Mouse (Mus musculus) skeletal muscle tissue, adult 2 months (tissue): ENCODE results near the gene Evpl.

ENCODE experiments used
- DNase-seq: peaks from one replicate; pipeline ENCODE4 v3.0.0-alpha.2; 2012; ENCODE audit warnings: low read depth, low spot score

The Evpl gene

DNA sequence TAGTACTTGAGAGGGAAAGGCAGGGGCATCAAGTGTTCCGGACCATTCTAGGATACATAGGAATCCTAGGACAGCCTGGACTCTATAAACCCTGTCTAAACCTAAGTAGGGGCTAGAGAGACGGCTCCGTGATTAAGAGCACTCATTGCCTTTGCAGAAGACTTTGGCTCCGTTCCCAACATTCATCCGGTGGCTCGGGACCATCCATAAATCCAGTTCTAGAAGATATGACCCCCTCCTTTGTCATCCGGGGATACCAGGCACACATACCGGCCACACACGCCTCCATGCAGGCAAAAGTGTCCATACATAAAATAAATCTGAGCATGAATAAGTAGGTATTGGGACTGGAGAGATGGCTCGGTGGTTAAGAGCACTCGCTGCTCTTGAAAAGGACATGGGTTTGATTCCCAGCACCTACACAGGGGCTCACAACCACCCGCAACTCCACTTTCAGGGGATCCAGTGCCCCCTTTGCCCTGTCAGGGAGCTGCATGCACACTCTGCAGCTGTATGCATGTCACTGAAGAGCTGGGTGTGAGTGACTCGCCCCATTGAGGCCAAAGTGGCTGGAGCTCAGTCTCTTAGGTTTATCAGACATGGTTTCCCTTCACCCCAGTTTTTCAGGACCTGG, 23.9 kb downstream of the Evpl start:
- no peak for DNase-seq

DNA sequence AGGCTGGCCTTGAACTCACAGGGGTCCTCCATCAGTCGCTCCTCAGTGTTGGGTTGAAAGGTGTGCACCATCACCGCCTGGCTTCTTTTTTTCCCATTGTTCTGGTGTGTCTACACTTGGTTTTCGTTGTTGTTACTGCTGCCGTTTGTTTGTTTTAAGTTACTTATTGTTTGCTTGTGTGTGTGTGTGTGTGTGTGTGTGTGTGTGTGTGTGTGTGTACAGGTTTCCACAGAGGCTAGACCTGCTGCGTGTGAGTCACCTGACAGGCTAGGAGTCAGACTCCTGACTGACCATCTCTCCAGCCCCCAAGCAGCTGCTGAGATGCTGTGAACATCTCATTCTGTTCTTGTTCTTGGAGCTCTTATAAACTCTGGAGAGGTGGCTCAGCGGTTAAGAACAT, 25.0 kb downstream of the Evpl start:
- no peak for DNase-seq

DNA sequence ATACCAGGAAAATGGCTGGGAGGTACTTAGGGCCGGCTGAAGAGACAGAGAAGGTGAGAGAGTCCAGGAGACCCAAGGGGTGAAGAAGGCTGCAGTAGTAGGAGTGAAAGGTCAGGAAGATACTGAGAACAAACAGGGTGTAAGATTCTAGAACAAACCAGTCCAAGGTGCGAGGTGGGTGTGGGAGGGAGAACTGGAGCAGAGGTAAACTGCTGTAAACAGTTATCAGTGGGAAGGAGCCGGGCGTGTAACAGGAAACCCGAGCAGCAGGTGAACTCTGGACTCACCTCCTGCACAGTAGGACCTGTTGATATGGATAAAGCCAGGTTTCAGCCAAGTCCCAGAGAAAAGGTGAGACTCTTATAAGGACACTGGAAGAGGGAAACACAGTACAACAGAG, 27.2 kb downstream of the Evpl start:
- DNase-seq, result no peak

DNA sequence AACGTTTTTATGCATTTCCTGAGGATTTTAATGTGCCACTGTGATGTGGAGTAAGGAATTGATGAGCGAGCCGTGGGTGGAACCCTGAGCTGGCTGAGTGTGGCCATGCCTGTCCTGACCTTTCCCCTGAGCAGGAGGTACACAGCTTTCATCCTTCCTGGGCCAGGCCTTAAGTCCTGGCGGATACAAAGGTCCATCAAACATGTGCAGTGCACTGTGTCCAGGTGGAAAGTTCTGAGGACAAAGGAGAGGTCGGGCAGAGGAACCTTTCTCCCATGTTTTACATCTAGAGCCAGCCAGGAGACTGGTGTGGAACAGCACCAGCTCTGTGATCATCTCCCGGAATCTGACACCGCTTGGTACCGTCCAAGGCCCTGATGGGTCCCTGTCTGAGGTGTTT, 28.6 kb downstream of the Evpl start:
- DNase-seq, result no peak

DNA sequence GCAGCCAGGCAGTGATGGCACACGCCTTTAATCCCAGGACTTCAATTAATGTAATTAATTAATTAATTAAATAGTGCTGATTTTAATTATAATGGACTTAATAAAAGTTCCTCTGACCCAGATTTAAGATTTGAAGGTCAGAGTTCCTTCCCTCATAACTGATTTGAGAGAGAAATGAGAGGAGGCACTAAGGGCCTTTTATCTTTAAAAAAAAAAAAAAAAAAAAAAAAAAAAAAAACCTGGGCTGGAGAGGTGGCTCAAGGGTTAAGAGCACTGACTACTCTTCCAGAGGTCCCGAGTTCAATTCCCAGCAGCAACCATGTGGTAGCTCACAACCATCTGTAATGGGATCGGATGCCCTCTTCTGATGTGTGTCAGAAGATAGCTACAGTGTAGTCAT, 29.2 kb downstream of the Evpl start:
- no peak for DNase-seq

DNA sequence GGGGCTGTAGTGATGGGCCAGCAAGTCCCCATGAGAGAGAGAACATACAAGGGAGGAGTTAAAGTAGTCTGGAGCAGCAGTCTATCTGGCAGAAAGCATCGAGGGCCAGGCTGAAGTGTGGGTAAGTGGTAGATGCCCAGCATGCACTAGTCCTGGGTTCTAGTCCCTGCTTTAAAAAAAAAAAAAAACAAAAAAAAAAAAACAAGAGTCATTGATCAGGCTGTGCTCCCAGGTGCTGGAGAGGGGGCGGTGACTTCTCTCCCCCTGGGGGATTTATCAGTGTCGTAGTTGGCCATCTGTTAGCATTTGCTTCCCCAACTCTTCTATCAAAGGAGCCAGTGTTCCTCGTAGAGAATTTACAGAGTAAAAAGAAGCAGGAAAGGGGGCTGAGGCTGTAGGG, 31.2 kb downstream of the Evpl start:
- DNase-seq, result no peak

DNA sequence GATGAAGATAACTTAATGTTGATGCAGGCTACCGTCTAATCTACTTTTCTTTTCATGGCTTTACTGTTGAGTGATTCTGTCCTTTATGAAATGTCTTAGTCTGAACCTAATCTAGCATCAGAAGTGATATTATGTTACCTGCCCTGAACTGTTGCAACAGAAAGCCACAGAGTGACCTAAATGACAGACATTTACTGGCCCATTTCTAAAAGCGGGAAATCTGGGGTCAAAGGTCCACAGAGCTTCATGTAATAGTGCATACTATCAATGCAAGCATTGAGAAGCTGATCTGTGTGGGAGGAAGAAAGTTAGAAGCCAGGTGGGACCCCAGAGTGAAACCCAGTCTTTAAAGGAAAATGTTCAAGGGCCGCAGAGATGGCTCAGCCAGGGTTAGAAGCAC, 34.7 kb downstream of the Evpl start:
- DNase-seq, result no peak

DNA sequence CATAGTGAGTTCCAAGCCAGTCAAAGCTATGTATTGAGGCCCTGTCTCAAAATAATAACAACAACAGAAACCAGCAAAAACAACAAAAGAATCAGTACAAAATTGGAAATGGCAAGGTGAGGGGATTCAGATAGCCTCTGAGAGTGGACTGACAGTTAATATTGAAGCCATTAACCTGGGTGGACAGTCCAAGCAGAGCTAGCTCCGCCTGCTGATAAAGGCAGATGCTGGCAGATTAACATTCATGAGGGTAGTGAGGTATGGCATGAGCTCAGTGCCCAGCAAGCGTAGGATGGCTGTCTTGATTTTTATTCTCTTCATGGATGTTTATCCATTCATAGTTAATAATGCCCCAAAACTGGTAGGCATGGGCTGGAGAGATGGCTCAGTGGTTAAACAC, 36.7 kb downstream of the Evpl start:
- no peak for DNase-seq

DNA sequence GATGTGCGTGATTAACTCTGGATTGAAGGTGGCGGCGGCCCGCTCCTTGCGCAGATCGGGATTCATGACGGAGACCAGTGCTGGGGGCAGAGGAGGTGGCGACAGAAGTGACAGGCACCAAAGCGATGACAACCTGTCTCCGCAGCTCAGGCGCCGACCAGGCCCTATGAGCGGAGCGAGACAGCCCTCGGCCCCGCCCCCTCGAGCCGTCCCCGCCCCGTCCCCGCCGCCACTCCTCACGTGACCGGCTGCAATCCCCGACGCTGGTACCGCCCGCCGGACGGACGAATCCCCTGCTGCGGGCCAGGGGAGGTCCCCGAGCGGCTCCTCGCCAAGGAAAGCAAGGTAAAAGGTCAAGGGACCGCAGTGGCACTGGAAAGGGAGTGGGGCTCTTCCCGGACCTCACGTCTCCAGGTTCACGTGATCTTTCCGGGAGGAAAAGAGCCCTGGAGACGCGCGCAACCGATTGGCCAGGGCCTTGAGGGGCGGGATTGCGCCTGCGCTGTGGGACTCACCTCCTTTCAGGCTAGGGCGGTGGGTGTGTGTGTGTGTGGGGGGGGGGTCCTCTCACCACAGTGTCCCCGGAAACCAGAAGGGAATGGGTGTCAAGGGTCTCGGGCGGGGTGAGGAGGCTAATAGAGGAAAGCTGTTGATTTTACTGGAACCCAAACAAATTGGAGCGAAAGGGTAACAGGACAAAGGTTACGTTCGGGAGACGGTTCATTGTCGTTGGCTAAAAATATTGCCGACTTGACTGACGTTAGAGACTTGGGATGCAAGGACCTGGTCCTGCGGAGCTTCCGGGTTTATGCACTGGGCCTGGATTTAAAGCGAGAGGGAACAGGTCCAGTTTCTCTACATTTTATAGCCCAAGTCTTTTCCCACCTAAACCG, 39.0 kb downstream of the Evpl start, which contains the start of the genes Ten1 and Acox1:
Gene Ten1 (plus strand): TSS at position 217 of the 893 bp plus-strand sequence.
Gene Acox1 (minus strand): TSS at position 407 of the 893 bp plus-strand sequence.
- DNase-seq, result peak; percentile 97

DNA sequence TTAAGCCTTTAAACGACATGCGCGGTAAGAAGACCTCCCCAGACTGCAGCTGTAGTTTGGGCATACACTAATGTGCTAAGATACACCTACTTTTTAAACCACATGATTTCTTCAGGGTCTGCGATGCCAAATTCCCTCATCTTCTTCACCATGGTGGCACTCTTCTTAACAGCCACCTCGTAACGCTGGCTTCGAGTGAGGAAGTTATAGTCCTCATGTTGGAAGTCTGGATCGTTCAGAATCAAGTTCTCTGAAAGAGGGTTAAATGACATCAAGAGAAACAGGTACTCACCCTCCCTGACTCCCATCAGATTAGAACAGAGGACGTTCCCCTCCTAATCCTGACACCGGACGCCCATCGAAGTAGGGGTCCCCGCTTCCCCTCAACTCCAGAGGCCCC, 39.7 kb downstream of the Evpl start:
- DNase-seq, result no peak

DNA sequence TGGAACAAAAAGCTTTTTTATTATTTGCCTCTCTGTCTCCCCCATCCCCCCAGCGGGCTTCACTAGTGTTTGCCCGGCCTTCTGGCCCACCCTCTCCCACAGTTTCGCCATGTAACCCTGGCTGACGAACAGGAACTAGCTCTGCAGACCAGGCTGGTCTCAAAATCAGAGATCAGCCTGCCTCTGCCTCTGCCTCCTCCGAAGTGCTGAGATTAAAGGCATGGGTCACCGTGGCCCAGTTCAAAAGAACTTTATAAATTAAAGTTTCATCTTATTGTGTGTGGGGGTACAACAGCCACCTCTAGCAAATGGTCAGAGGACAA, 40.3 kb downstream of the Evpl start:
- DNase-seq, result no peak

DNA sequence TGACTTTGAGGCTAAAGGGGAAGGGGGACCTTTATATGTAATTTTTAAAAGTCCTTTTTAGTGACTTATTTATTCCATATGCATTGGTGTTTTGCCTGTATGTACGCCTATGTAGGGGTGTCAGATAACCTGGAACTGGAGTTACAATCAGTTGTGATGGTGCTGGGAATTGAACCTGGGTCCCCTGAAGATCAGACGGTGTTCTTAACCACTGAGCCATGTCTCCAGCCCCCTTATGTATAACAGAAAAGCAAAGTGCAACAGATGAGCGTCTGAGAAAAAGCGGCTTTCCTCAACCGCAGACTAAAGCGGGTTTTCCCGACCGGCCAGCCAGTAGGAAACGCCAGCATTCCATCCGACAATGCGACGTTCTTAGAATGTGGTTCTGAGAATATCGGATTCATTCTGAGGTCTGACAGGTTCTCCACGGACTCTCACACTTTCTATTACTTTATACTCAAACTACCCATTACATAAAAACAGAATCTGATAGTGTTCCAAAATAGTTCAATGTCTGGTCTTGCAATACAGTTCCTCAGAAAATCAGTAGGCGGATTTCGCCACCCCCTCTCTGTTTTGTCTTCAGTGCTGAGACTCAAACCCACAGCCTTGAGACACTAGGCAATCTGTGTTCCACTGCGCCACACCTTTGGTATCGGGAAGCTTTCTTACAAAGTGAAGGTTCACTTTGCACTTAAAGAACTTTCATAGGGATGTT, 40.9 kb downstream of the Evpl start:
- no peak for DNase-seq

DNA sequence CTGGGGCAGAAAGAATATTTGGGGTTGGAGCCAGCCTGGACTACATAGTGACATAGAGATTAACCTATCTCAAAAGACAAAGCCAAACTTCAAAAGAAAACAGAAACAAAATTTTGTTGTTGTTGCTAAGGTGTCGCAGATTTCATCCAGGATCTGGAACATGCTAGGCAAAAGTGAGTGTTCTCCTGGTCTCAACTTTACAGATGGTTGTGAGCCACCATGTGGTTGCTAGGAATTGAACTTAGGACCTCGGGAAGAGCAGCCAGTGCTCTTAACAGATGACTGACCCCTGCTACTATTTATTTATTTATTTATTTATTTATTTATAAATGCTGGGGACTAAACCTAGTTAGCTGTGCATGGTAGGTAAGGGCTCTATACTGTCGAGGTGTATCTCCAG, 41.5 kb downstream of the Evpl start:
- DNase-seq, result no peak

DNA sequence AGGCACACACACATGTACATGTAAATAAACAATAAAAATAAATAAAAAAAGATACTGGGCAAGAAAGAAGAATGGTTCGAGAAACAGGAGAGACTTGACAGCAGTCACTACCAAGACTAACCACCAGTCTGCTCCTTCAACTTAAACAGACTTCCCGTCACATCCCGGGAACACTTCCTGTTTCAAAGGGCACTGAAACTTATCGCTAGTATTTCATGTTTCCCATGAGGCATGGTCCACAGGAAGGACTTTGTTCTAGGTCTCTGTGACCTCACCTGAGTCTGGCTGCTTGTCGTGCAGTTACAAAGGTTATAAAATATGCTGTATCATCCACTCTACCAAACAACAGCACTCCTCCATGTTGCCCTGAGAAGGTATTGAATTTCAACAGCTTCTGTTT, 42.6 kb downstream of the Evpl start:
- DNase-seq, result no peak

DNA sequence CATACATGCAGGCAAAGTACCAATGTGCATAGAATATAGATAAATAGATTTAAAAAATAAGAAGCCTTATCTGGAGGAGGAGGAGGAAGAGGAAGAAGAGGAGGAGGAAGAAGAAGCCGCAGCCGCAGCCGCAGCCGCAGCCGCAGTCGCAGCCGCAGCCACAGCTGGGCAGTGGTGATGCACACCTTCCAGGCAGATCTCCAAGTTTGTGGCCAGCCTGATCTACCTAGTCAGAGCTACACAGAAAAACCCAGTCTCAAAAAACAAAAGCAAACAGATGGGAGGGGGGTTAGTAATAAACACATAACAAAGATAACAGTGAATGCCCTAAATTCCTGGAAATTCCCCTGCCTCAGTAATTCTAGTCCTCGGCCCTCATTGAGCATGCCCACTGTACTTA, 43.3 kb downstream of the Evpl start:
- no peak for DNase-seq

DNA sequence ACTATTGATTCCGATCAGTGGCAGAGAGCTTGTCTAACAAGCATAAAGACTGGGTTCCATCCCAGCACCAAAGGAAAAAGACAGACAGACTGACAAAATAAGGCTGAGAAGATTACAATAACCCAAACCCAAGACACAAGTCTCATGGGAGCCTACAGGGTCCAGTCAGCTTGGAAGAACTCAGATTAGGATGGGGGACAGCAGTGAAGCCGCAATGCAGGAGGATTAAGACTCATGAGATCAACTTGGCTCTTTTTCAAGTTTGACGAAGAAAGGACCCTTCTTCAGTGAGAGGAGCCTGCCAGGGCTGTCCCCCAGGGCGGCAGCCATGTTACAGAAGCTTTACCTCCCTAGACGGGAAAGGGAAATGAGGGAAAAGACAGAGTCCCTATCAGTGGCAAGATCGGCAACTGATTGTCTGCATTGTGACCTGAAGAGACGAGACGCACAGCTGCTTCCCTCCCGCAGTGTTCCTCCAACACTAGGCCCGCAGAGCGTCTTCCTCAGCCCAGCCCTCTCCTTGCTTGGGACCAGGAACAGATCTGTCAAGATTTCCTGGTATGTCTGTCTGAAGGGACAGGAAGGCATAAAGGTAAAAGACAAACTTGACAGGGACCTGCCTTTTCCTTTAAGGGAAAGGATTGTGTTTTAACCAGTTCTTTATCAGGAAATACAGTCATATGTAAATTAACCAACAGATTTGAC, 50.5 kb downstream of the Evpl start:
- DNase-seq, result no peak

DNA sequence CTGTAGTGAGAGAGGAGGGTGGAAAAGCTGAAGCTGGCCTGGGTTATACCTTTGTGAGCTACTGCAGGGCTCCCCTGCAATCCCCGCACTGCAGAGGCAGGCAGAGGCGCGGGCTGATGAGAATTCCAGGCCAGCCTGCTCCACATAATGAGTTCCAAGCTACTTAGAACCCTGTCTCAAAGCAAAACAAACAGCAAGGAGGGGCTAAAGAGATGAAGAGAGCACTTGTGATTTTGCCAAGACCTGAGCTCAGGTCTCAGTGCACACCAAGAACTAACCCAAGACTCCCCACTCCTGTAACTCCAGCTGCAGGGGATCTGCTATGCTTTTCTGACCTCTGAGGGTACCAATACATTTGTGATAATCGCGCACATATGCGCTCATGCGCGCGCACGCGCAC, 51.5 kb downstream of the Evpl start:
- DNase-seq, result no peak

DNA sequence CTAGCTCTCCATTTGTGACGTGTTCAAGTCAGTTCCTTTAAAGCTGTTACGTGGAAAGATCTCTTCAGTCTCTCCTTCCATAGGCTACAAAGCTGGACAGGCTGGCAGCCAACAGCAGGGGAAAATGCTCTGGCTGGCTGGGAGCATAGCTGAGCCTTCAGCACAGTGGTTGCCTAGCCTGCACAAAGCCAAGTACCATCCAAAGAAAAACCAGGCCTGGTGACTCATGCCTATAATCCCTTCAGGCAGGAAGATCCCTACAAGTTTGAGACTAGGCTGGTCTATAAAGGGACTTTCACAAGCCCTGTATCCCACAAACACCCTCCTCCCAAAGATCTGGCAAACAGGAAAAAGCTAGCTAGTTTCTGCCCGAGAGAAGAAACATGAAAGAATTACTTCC, 52.0 kb downstream of the Evpl start:
- no peak for DNase-seq

DNA sequence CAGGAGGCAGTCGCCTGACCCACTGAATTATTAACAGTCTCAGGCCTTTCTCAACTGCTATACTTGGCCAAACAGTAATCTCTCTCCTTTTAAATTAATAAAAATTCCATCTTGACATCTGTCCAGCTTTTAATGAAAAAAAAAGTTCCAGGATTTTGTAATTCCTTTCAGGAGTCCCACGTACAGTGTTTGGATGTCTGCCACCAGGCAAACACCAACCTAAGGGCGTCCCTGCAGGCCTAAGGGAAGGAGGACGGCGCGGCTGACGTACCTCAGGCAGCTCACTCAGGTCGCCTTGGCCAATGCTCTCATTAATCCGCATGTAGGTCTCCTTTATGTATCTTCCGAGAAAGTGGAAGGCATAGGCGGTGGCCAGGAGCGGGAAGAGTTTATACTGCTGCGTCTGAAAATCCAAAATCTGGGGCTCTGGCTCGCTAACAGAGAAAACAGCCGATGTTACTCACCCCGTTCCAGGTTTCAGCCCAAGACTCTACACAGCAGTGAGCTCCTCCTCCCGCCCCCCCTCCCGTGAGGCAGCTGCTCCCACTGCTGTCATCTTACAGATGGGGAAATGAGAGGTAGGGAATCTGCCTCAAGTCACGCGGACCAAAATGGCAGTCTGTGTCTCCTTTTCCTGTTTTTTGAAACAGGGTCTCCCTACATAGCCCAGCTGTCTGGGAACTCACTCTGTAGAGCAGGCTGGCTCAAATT, 59.3 kb downstream of the Evpl start:
- DNase-seq, result no peak

DNA sequence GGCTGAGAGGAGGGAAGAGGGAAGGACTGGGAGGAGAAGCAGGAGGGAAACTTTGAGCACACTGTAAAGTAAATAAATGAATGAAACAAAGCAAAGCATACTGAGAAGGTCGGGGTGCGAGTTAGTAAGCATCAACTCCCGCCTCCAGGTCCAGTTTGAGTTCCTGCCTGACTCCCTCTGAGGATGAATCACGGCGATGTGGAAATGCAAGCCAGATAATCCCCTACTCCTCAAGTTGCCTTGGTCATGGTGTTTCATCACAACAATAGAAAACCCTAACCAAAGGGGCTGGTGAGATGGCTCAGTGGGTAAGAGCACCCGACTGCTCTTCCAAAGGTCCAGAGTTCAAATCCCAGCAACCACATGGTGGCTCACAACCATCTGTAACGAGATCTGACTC, 61.9 kb downstream of the Evpl start:
- no peak for DNase-seq

DNA sequence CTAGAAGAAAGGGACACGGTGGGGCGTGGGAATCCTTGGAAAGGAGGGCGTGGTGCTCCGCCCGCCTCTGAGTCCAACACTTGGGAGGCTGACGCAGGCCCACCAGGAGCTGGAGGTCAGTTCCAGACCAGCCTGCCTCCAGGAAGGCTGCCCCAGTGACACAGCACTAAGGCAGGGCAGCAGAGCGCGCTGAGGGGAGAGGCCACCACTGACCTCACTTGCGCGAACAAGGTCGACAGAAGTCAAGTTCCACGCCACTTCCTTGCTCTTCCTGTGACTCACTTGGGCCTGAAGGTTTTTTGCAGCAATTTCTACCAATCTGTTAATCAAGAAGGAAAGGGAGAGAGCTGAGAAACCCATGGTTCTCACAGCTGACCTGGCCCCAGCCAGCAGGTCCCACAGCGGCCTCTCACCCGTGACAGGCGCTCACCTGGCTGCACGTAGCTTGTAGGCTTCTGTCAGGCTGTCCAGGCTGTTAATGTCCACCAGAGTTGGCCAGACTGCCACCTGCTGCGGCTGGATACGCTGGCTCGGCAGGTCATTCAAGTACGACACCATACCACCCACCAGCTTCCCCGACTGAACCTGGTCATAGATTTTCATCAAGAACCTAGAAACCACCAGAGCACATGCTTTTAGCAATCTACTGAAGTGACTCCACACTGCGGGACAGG, 63.0 kb downstream of the Evpl start:
- DNase-seq, result no peak
